Mouse (Mus musculus): ENCODE data around the gene Kank1. TPM values are rescaled to one million over a fixed set of nuclear protein-coding genes. Genes with fewer than 3 reads are reported as not detected.

Gene Kank1
- under 1 TPM; 0.27 to 0.50 TPM for total RNA-seq (2023)

GRCm38 (mm10) chr19:25236596-25237491, at the start of gene Kank1:
Gene Kank1 (plus strand): TSS chr19:25236975.

Other genes starting within 250 kb of the Kank1 start
- 100 to 1,000 TPM; 319 to 324 TPM for gene Dock8, start 237.4 kb upstream of the Kank1 start, total RNA-seq (2023)